Mouse (Mus musculus): ENCODE results near the gene Plekhg6.

Plekhg6 gene

DNA sequence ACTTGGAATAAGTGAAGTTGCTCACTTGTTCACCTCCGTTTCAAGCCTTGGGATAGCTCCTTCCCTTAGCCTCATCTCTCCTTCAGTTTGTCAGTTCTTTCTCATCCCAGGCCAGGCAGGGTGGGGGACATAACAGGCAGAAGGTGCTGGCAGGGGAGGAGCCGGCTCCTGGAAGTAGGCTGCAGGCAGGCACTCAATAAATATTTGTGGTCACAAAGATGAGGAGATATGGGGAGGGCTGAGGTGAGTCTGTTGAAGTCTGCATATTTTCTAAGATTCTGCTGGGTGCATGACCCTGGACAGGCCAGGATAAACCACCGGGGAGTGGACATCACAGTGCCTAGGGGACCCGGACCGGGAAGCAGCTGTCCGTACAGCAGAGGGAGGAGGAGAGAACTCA lies 57.0 kb downstream of the Plekhg6 start:
- no peak for DNase-seq

- DNase-seq = no peak
Measured at GRCm38 (mm10) chr6:125322794-125323193, 57.8 kb downstream of the Plekhg6 start.

DNA sequence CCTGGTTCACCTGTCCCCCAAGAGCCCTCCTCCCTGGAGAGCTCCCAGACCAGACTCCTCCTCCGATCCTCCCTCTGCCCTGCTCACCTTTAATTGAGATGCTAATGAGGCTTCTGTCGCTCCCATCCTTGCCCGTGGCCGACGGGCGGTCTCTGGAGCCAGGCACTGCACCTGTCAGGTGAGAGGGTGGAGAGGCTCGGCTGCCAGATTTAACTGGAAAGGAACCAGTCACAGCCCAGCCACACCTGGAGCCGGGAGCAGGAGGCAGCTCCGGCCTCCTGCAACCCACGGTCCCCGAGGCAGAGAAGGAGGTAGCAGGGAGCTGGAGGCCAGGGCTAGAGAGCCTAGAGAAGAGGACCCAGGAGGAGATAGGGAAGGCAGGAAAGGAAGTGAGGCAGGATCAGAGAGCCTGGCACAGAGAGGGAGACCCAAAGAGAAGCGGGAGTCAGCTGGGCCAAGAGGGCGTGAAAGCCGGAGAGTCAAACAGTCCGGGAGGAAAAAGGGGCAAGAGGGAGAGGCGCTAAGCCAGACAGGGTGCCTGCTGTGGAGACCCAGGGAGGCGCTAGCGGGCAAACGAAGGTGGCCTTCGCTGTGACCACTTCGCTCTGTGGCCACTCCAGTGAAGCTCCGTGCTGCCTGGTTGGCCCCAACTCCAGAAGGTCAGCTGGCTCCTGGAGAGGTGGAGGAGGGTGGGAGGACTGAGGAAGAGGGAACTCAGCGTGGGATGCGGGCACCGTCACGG lies 59.3 kb downstream of the Plekhg6 start:
- DNase-seq = no peak

DNA sequence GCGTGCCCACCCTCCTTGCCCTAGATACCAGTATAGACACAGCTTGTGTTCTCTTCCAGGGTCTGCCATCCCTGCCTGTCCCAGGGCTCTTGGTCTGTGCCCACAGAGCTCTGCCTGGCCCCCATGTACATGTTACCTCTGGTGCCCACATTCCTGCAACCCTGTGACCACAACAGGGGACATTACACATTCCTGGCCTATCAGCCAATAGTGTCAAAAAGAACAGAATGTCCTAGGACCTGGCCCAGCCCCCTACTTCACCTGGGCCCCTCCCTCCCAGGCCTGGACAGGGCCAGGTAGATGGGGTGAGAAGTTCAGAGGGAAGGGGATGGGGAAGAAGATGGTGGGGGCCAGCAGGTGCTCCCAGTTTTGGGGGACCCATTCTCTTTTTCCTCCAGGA lies 60.3 kb downstream of the Plekhg6 start, which contains the start of gene Scnn1a:
Gene Scnn1a, plus strand, starts transcription at position 337 of the 400 bp plus-strand sequence.
- DNase-seq = no peak

GRCm38 (mm10) chr6:125319919-125320296 lies 60.7 kb downstream of the Plekhg6 start:
- DNase-seq = no peak

DNA sequence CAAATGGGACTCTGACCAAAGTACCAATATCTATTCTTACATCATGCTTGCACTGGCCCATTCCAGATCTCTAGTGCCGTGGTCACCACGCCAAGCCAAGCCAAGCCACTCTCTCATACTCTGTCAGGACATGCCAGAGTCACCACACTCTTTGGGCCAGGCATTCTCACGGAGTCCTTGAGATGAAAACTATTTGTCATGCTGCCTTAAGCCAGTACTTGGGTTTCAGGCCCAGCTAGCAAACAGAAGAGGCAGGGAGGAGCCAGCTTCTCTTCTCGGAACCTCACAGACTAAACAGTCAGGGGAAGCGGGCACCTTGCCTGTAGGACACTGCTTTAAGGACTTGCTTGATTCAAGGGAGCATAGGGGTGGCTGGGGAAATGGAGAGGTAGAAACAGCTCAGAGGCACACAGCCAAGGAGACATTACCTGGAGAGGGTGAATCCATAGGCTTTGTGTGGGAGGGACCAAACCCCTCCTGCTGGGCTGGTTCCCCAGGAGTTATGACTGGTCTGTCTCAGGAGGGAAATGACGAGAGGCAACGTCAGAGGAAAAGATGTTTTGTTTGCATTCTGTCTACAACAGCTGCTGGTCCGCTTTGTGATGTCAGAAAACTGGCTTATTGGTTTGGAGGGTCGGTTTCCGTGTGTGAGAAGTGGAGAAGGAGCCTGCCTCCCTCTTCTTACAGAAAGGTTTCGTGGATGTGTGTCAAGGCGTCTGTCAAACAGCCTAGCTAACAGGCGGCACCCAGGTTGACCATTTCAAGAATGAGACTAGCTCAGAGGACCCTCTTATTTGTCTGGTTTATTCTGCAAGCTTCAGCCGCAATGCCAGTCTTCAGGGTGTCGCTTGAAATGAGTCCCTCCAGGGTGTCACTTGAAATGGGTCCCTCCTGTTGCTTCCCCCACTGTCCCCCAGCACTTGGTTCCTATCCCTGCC lies 61.3 kb downstream of the Plekhg6 start:
- no peak for DNase-seq

DNA sequence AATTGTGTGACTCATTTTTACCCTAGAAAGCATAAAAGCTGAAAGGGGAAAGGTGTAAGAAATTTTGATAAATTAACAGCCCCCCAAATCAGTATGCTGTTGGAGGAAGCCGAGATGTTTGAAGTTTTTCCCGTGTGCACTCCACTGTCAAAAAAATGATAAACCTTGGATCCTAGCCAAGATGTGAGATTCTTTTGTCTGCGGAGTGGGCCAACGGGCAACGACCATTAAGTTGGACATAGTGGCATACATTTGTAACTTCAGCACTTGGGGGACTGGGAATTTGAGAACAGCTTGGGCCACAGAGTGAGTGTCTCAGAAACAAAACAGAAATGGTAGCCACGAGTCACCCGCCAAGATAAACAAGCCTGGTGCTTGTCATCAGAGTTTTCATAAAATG lies 63.5 kb downstream of the Plekhg6 start:
- peak; percentile 69 for DNase-seq

- no peak for DNase-seq
Measured at GRCm38 (mm10) chr6:125314746-125315145, 65.8 kb downstream of the Plekhg6 start.

- DNase-seq = no peak
Measured at GRCm38 (mm10) chr6:125314231-125314563, 66.4 kb downstream of the Plekhg6 start.

- DNase-seq = peak; percentile 83
Measured at GRCm38 (mm10) chr6:125313546-125314230, 66.9 kb downstream of the Plekhg6 start, which contains the start of gene Ltbr. Gene Ltbr (minus strand): TSS chr6:125313885.
